In genomic region chr11:118029170-118029569, GRCm38 (mm10) we compare ENCODE assay signal across 28 mouse cellular contexts. TPM values are rescaled to one million over a fixed set of nuclear protein-coding genes. Genes with fewer than 3 reads are reported as not detected.
DNase-seq lines count a peak whose midpoint lies in the region; ATAC-seq and TF ChIP-seq lines count a peak whose summit lies in the region.
"Had no signal": no experiment of that assay in that cellular context is flagged by ENCODE, and none has a peak within 500 bp of the region (broad histone marks: within the 10 kb centered on the region; RNA-seq: fewer than 3 reads in every experiment).

No protein-coding gene starts in this region.

- H3K27me3 ChIP-seq in hindbrain, postnatal 0 days (ENCODE audit: insufficient read depth, low read length) = no peaks in the 10 kb centered on the region
- no peaks in the 10 kb centered on the region for H3K27me3 ChIP-seq in hindbrain, embryonic 11.5 days (ENCODE audit: control insufficient read depth, insufficient read depth, low read length)
- H3K27me3 ChIP-seq in lung, embryonic 14.5 days (ENCODE audit: insufficient read depth, low read length) = no peaks in the 10 kb centered on the region
- H3K27me3 ChIP-seq in CH12.LX (replicated peaks) = no peaks in the 10 kb centered on the region
- H3K27me3 ChIP-seq: forebrain, embryonic 13.5 days; heart, embryonic 12.5 days; limb, embryonic 12.5 days; liver, embryonic 15.5 days; midbrain, embryonic 15.5 days; stomach, embryonic 15.5 days had no signal

- H3K9ac ChIP-seq in hindbrain, postnatal 0 days (replicated peaks; ENCODE audit: low read length) = no peak overlapping the region
- H3K9ac ChIP-seq in hindbrain, embryonic 11.5 days (ENCODE audit: low read depth, low read length) = no peak overlapping the region
- no peak overlapping the region for H3K9ac ChIP-seq in lung, embryonic 14.5 days
- H3K9ac ChIP-seq in CH12.LX (ENCODE audit: insufficient read depth, low read depth) = no peak overlapping the region
- H3K9ac ChIP-seq: forebrain, embryonic 13.5 days; heart, embryonic 12.5 days; limb, embryonic 12.5 days; liver, embryonic 15.5 days; midbrain, embryonic 15.5 days; stomach, embryonic 15.5 days had no signal

- no peak for TF ChIP-seq POLR2A in CH12.LX (IDR thresholded peaks at IDR 0.05; ENCODE audit: low read depth, low read length)

- peak; percentile 26 for TF ChIP-seq RAD21 in CH12.LX (IDR thresholded peaks at IDR 0.05; ENCODE audit: low read depth, low read length)

- no peaks in the 10 kb centered on the region for H3K4me1 ChIP-seq in hindbrain, postnatal 0 days (ENCODE audit: insufficient read depth, low read length)
- H3K4me1 ChIP-seq in hindbrain, embryonic 11.5 days (replicated peaks; ENCODE audit: control insufficient read depth, insufficient read depth, low read length) = no peaks in the 10 kb centered on the region
- no peaks in the 10 kb centered on the region for H3K4me1 ChIP-seq in lung, embryonic 14.5 days (ENCODE audit: insufficient read depth)
- H3K4me1 ChIP-seq in CH12.LX (ENCODE audit: control insufficient read depth in 1 of 2, insufficient read depth in 2 of 2) = no peaks in the 10 kb centered on the region
- H3K4me1 ChIP-seq: forebrain, embryonic 13.5 days; heart, embryonic 12.5 days; liver, embryonic 15.5 days; midbrain, embryonic 15.5 days; stomach, embryonic 15.5 days had no signal

- ATAC-seq in hindbrain, postnatal 0 days = no peak; the same call in 1 of the 2 replicates
- ATAC-seq in hindbrain, embryonic 11.5 days (ENCODE audit: low FRiP score) = no peak
- no peak for ATAC-seq in lung, embryonic 14.5 days (ENCODE audit: insufficient read depth)
- ATAC-seq: forebrain, embryonic 13.5 days; hindbrain, embryonic 16.5 days; intestine, embryonic 16.5 days; midbrain, embryonic 15.5 days had no signal

- WGBS in hindbrain, postnatal 0 days = 88% methylated on average over 6 of the region's 6 CpGs
- WGBS in hindbrain, embryonic 11.5 days = 97% methylated on average over 6 of the region's 6 CpGs
- 92% methylated on average over 6 of the region's 6 CpGs for WGBS in lung, embryonic 14.5 days

- 0 out of 2 replicates have a peak, but pooled peaks have one; percentile 20 for TF ChIP-seq CTCF in hindbrain, postnatal 0 days (IDR thresholded peaks at IDR 0.05; ENCODE audit: low read depth)
- peak; percentile 15; the same call in 1 of the 2 replicates for TF ChIP-seq CTCF in lung, embryonic 14.5 days (IDR thresholded peaks at IDR 0.05; ENCODE audit: low read depth)
- TF ChIP-seq CTCF in CH12.LX (conservative IDR thresholded peaks at IDR 0.05 in 1 of 2, IDR thresholded peaks at IDR 0.05 in 1 of 2; ENCODE audit: low read depth in 2 of 2, low read length in 2 of 2) = peak in 1 of 2 experiments; percentile 49; a peak in 2 of 4 replicates

- TF ChIP-seq EP300 in CH12.LX (IDR thresholded peaks at IDR 0.05; ENCODE audit: low read length) = no peak

- no peaks in the 10 kb centered on the region for H3K79me2 ChIP-seq in CH12.LX (replicated peaks; ENCODE audit: control insufficient read depth, extremely low read depth, insufficient read depth, poor library complexity, severe bottlenecking)

- H3K9me3 ChIP-seq in hindbrain, postnatal 0 days (ENCODE audit: low read length) = no peaks in the 10 kb centered on the region
- no peaks in the 10 kb centered on the region for H3K9me3 ChIP-seq in hindbrain, embryonic 11.5 days (ENCODE audit: control insufficient read depth, low read length)
- no peaks in the 10 kb centered on the region; the same call in 1 of the 2 replicates for H3K9me3 ChIP-seq in lung, embryonic 14.5 days (ENCODE audit: low read depth, low read length)
- H3K9me3 ChIP-seq in CH12.LX (replicated peaks; ENCODE audit: low read length) = peaks cover 6% of the 10 kb centered on the region
- H3K9me3 ChIP-seq: forebrain, embryonic 13.5 days; liver, embryonic 15.5 days; midbrain, embryonic 15.5 days; stomach, embryonic 15.5 days had no signal

- H3K4me3 ChIP-seq in hindbrain, postnatal 0 days (ENCODE audit: low read length) = no peak overlapping the region
- H3K4me3 ChIP-seq in hindbrain, embryonic 11.5 days (ENCODE audit: low read depth, low read length) = no peak overlapping the region
- no peak overlapping the region for H3K4me3 ChIP-seq in lung, embryonic 14.5 days (ENCODE audit: low read depth, low read length)
- H3K4me3 ChIP-seq in CH12.LX (replicated peaks in 1 of 3; ENCODE audit: low read depth in 2 of 3, low read length in 2 of 3, poor library complexity in 1 of 3) = no peak overlapping the region
- H3K4me3 ChIP-seq: forebrain, embryonic 13.5 days; heart, embryonic 12.5 days; limb, embryonic 12.5 days; liver, embryonic 15.5 days; midbrain, embryonic 15.5 days; stomach, embryonic 15.5 days had no signal

- H3K27ac ChIP-seq in hindbrain, postnatal 0 days = no peak overlapping the region
- H3K27ac ChIP-seq in hindbrain, embryonic 11.5 days (ENCODE audit: low read depth, low read length) = no peak overlapping the region
- no peak overlapping the region for H3K27ac ChIP-seq in lung, embryonic 14.5 days (ENCODE audit: low read depth)
- no peak overlapping the region for H3K27ac ChIP-seq in CH12.LX (ENCODE audit: insufficient read depth, low read depth)
- H3K27ac ChIP-seq: forebrain, embryonic 13.5 days; limb, embryonic 12.5 days; liver, embryonic 15.5 days; midbrain, embryonic 15.5 days; stomach, embryonic 15.5 days had no signal

- no peak for DNase-seq in hindbrain, postnatal 0 days (ENCODE audit: low spot score)
- DNase-seq in hindbrain, embryonic 11.5 days (ENCODE audit: low spot score) = no peak
- peak; percentile 11 for DNase-seq in lung, embryonic 14.5 days
- DNase-seq in lung, postnatal 4 days = no peak
- DNase-seq in CH12.LX (ENCODE audit: extremely low read depth) (no peak), NIH3T3 (ENCODE audit: low read depth) (peak; percentile 41)
- DNase-seq in gastrocnemius, adult 8-10 months (ENCODE audit: low spot score in 2 of 2) = no peak
- DNase-seq in frontal cortex, postnatal 36 days (ENCODE audit: low spot score in 2 of 2) = no peak
- DNase-seq: adrenal gland, postnatal 25 days; B cell, adult 2 months; cerebellum, adult 18-20 months; cerebellum, postnatal 10 days; gastrocnemius, postnatal 36 days; heart, adult 18-20 months; heart, postnatal 4 days; kidney, adult 9 months; kidney, postnatal 25 days; right cerebral cortex, postnatal 25 days; thymus, adult 2 months; thymus, postnatal 36 days had no signal

- peaks cover 10% of the 10 kb centered on the region for H3K36me3 ChIP-seq in hindbrain, postnatal 0 days (ENCODE audit: insufficient read depth, low read length)
- H3K36me3 ChIP-seq in hindbrain, embryonic 11.5 days (ENCODE audit: control insufficient read depth, insufficient read depth, low read length) = no peaks in the 10 kb centered on the region; the same call in 1 of the 2 replicates
- H3K36me3 ChIP-seq in lung, embryonic 14.5 days (ENCODE audit: insufficient read depth) = peaks cover 21% of the 10 kb centered on the region
- H3K36me3 ChIP-seq in CH12.LX (replicated peaks in 1 of 2; ENCODE audit: control insufficient read depth in 1 of 2, insufficient read depth in 1 of 2, low read length in 1 of 2) = peaks cover 26 to 62% of the 10 kb centered on the region in 2 experiments

- in situ Hi-C loops in CH12.LX (cut with MboI; ENCODE audit: low pct_ligation_motif_present, low pct_unique_long_range_greater_than_20kb, low sequenced_read_pairs) = no loop called here

- dilution Hi-C loops in CH12.LX (cut with MboI; ENCODE audit: extremely low pct_ligation_motif_present, extremely low pct_unique_long_range_greater_than_20kb, low sequenced_read_pairs) = no loop called here

- no peak overlapping the region for H3K4me2 ChIP-seq in hindbrain, postnatal 0 days (ENCODE audit: low read depth, low read length)
- H3K4me2 ChIP-seq in hindbrain, embryonic 11.5 days (replicated peaks; ENCODE audit: low read depth, low read length) = no peak overlapping the region
- H3K4me2 ChIP-seq in lung, embryonic 14.5 days = no peak overlapping the region
- H3K4me2 ChIP-seq in CH12.LX (ENCODE audit: insufficient read depth, low read depth, poor library complexity, severe bottlenecking) = no peak overlapping the region
- H3K4me2 ChIP-seq: forebrain, embryonic 13.5 days; heart, embryonic 12.5 days; limb, embryonic 12.5 days; liver, embryonic 15.5 days; midbrain, embryonic 15.5 days; stomach, embryonic 15.5 days had no signal

TF ChIP-seq in CH12.LX, 34 proteins besides CTCF, POLR2A, EP300 and RAD21:
- TF ChIP-seq SMC3 (IDR thresholded peaks at IDR 0.05; ENCODE audit: low read depth, low read length) (peak; percentile 27), ZNF384 (IDR thresholded peaks at IDR 0.05; ENCODE audit: low read depth, low read length) (no peak), RCOR1 (conservative IDR thresholded peaks at IDR 0.05; ENCODE audit: low read depth, low read length) (no peak), UBTF (IDR thresholded peaks at IDR 0.05; ENCODE audit: low read depth, low read length) (no peak), ZC3H11A (IDR thresholded peaks at IDR 0.05; ENCODE audit: low read depth, low read length) (no peak), HCFC1 (IDR thresholded peaks at IDR 0.05; ENCODE audit: low read depth, low read length) (no peak)

RNA-seq across cellular contexts. Expression of gene Pgs1, which starts 43.1 kb away (rescaled TPM):
- 72.7 and 85.0 TPM in 2 replicates for total RNA-seq in hindbrain, postnatal 0 days (2014; rRNA removed)
- polyA plus RNA-seq in hindbrain, postnatal 0 days (2015; fragmentation: Nextera tagmentation; extraction: Ambion mirVana) = 57.2 and 58.3 TPM in 2 replicates
- 38.6 and 39.1 TPM in 2 replicates for polyA plus RNA-seq in hindbrain, embryonic 11.5 days (2014; fragmentation: Nextera tagmentation; extraction: Ambion mirVana)
- polyA plus RNA-seq in lung, embryonic 14.5 days (2014; fragmentation: Nextera tagmentation; extraction: Ambion mirVana) = 35.8 and 40.8 TPM in 2 replicates
- 60.5 and 64.5 TPM in 2 replicates for total RNA-seq in CH12.LX (2012; rRNA removed)
- total RNA-seq in CH12.LX (2014; rRNA removed) = 38.1 and 39.8 TPM in 2 replicates
- polyA plus RNA-seq in CH12.LX (2012; ENCODE audit: insufficient read length, low read depth) = 50.4 and 50.8 TPM in 2 replicates
- 10 to 100 TPM; 16.9 to 23.0 (median 19.1) TPM for total RNA-seq in gastrocnemius, adult 8-10 months (2022)

RNA-seq across cellular contexts. Expression of gene Socs3, which starts 59.3 kb away (rescaled TPM):
- total RNA-seq in hindbrain, postnatal 0 days (2014; rRNA removed) = 12.3 and 12.4 TPM in 2 replicates
- 6.0 and 7.0 TPM in 2 replicates for polyA plus RNA-seq in hindbrain, postnatal 0 days (2015; fragmentation: Nextera tagmentation; extraction: Ambion mirVana)
- 3.4 and 5.6 TPM in 2 replicates for polyA plus RNA-seq in hindbrain, embryonic 11.5 days (2014; fragmentation: Nextera tagmentation; extraction: Ambion mirVana)
- polyA plus RNA-seq in lung, embryonic 14.5 days (2014; fragmentation: Nextera tagmentation; extraction: Ambion mirVana) = 5.4 and 6.4 TPM in 2 replicates
- total RNA-seq in CH12.LX (2012; rRNA removed) = 2.5 and 4.7 TPM in 2 replicates
- 1.1 and 1.2 TPM in 2 replicates for total RNA-seq in CH12.LX (2014; rRNA removed)
- polyA plus RNA-seq in CH12.LX (2012; ENCODE audit: insufficient read length, low read depth) = 0.83 and 1.1 TPM in 2 replicates
- 1 to 10 TPM; 1.9 to 3.3 (median 2.5) TPM for total RNA-seq in gastrocnemius, adult 8-10 months (2022)

Comparison
In these comparisons a context has a peak if more than half of its experiments do, and no peak if none do; other contexts are left out.
1. DNase-seq: peak in lung, embryonic 14.5 days (single experiment) and NIH3T3 (single experiment); none in hindbrain, postnatal 0 days (single experiment), hindbrain, embryonic 11.5 days (single experiment), lung, postnatal 4 days (0 of 2), CH12.LX (single experiment), gastrocnemius, adult 8-10 months (0 of 2) and frontal cortex, postnatal 36 days (0 of 2).